22 mouse cellular contexts compared by ENCODE assay signal in the genomic region with DNA sequence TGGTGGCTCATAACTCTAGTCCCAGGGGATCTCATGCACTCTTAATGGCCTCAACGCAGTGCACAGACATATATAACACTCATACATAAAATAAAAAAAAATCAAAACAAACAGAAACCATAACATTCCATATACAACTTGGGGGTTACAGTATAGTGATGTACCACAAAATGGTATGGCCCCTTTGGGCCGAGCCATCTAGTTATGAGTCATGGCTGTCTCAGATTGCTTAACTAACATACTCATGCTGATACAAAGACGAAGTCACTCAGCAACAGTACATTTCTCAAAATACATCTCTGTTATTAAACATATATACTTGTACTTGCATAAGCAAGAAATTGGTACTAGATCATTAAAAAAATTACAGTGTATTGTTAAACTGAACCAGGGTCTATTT. TPM values are rescaled to one million over a fixed set of nuclear protein-coding genes. Genes with fewer than 3 reads are reported as not detected.
DNase-seq lines count a peak whose midpoint lies in the region; ATAC-seq and TF ChIP-seq lines count a peak whose summit lies in the region.
"Had no signal": no experiment of that assay in that cellular context is flagged by ENCODE, and none has a peak within 500 bp of the region (broad histone marks: within the 10 kb centered on the region; RNA-seq: fewer than 3 reads in every experiment).

No protein-coding gene starts in this region.

- peak; percentile 68 for DNase-seq in 3T3-L1 (ENCODE audit: low read depth, low spot score)
- DNase-seq: adrenal gland, adult 8-10 months; adrenal gland, postnatal 14 days; adrenal gland, postnatal 36 days; B cell, adult 2 months; cerebellum, adult 11-12 months; cerebellum, adult 8-10 months; cerebellum, adult 9-11 months; cerebellum, postnatal 14 days; cerebellum, postnatal 36 days; embryo, embryonic 11 days; forebrain, postnatal 0 days had no signal

- H3K4me1 ChIP-seq in embryonic fibroblast, embryonic 13.5 days (ENCODE audit: control insufficient read depth, insufficient read depth, low read length): no peaks in the 10 kb centered on the region
- no peaks in the 10 kb centered on the region for H3K4me1 ChIP-seq in midbrain, embryonic 15.5 days
- H3K4me1 ChIP-seq: forebrain, embryonic 13.5 days; forebrain, embryonic 15.5 days had no signal

- 0 out of 2 replicates have a peak overlapping the region, but pooled peaks have one; percentile 5 for H3K27ac ChIP-seq in embryonic fibroblast, embryonic 13.5 days (ENCODE audit: insufficient read depth, low read length)
- H3K27ac ChIP-seq in midbrain, embryonic 15.5 days: no peak overlapping the region
- H3K27ac ChIP-seq: embryonic facial prominence, embryonic 13.5 days; embryonic facial prominence, embryonic 15.5 days; forebrain, embryonic 13.5 days; forebrain, embryonic 15.5 days had no signal

- WGBS in midbrain, embryonic 15.5 days: 89% methylated on average over 3 of the region's 3 CpGs

- TF ChIP-seq POLR2A in embryonic fibroblast, embryonic 13.5 days (IDR thresholded peaks at IDR 0.05; ENCODE audit: low read depth, low read length): no peak

- no peaks in the 10 kb centered on the region for H3K79me3 ChIP-seq in C2C12 (ENCODE audit: low read depth)

- H3K9ac ChIP-seq in midbrain, embryonic 15.5 days: no peak overlapping the region
- H3K9ac ChIP-seq: embryonic facial prominence, embryonic 13.5 days; embryonic facial prominence, embryonic 15.5 days; forebrain, embryonic 13.5 days; forebrain, embryonic 15.5 days; forebrain, postnatal 0 days had no signal

- H3ac ChIP-seq in C2C12 (ENCODE audit: control insufficient read depth, insufficient read length, low read depth): no peak overlapping the region

- no peaks in the 10 kb centered on the region for H3K9me3 ChIP-seq in midbrain, embryonic 15.5 days
- H3K9me3 ChIP-seq: embryonic facial prominence, embryonic 15.5 days; forebrain, embryonic 15.5 days had no signal

- no peak for TF ChIP-seq CTCF in C2C12 (IDR thresholded peaks at IDR 0.05; ENCODE audit: control insufficient read depth, insufficient read depth, insufficient read length)
- no peak for TF ChIP-seq CTCF in embryonic fibroblast, embryonic 13.5 days (IDR thresholded peaks at IDR 0.05; ENCODE audit: borderline replicate concordance, insufficient read depth, low read length)

- ATAC-seq in midbrain, embryonic 15.5 days (replicated peaks): no peak
- ATAC-seq in frontal cortex, adult (ENCODE audit: low TSS enrichment): no peak
- ATAC-seq: activated CD4-positive, CD25-positive, alpha-beta regulatory T cell, adult 4 months; forebrain, embryonic 13.5 days; forebrain, embryonic 15.5 days; forebrain, postnatal 0 days; Patski had no signal

- H3K36me3 ChIP-seq in C2C12 (ENCODE audit: control insufficient read depth, insufficient read depth): no peaks in the 10 kb centered on the region
- H3K36me3 ChIP-seq in midbrain, embryonic 15.5 days (replicated peaks): no peaks in the 10 kb centered on the region
- H3K36me3 ChIP-seq: embryonic facial prominence, embryonic 13.5 days; embryonic facial prominence, embryonic 15.5 days; forebrain, embryonic 15.5 days had no signal

- no peaks in the 10 kb centered on the region for H3K27me3 ChIP-seq in C2C12 (ENCODE audit: control insufficient read depth, insufficient read depth, insufficient read length)
- H3K27me3 ChIP-seq in midbrain, embryonic 15.5 days (replicated peaks): peaks cover 14% of the 10 kb centered on the region
- H3K27me3 ChIP-seq: Patski had no signal

- no peak overlapping the region for H3K4me3 ChIP-seq in C2C12 (ENCODE audit: insufficient read depth, poor library complexity, severe bottlenecking)
- H3K4me3 ChIP-seq in embryonic fibroblast, embryonic 13.5 days (ENCODE audit: insufficient read depth, low read length): no peak overlapping the region
- H3K4me3 ChIP-seq in midbrain, embryonic 15.5 days: no peak overlapping the region
- H3K4me3 ChIP-seq: embryonic facial prominence, embryonic 13.5 days; embryonic facial prominence, embryonic 15.5 days; forebrain, embryonic 13.5 days; forebrain, embryonic 15.5 days had no signal

- H3K4me2 ChIP-seq in midbrain, embryonic 15.5 days: no peak overlapping the region
- H3K4me2 ChIP-seq: embryonic facial prominence, embryonic 13.5 days; embryonic facial prominence, embryonic 15.5 days; forebrain, embryonic 13.5 days; forebrain, embryonic 15.5 days had no signal

- H3K79me2 ChIP-seq in C2C12 (ENCODE audit: control insufficient read depth, insufficient read depth): no peaks in the 10 kb centered on the region

TF ChIP-seq in C2C12, 6 proteins besides CTCF, POLR2A, EP300 and RAD21:
- no peak for TF ChIP-seq MYOG (IDR thresholded peaks at IDR 0.05; ENCODE audit: control insufficient read depth, extremely low read depth, insufficient read length)
- TF ChIP-seq CEBPB (IDR thresholded peaks at IDR 0.05; ENCODE audit: low read depth): peak; percentile 73
- no peak for TF ChIP-seq MYOD1 (IDR thresholded peaks at IDR 0.05; ENCODE audit: control insufficient read depth, insufficient read length, low read depth)
- TF ChIP-seq FOSL1 (IDR thresholded peaks at IDR 0.05; ENCODE audit: insufficient read depth, low read length, poor library complexity, severe bottlenecking): no peak
- TF ChIP-seq USF1 (IDR thresholded peaks at IDR 0.05; ENCODE audit: low read depth): no peak
- peak; percentile 41 for TF ChIP-seq MAX (IDR thresholded peaks at IDR 0.05)

RNA-seq across cellular contexts. Expression of a gene that starts 23.7 kb away (rescaled TPM):
- polyA plus RNA-seq in C2C12 (2012; fragmentation: generic; extraction: Trizol): 0.14 TPM
- polyA plus RNA-seq in embryonic fibroblast, embryonic 13.5 days (2011; ENCODE audit: insufficient read length, low read depth, missing spikeins): 5.9 and 6.3 TPM in 2 replicates
- 0.89 and 1.0 TPM in 2 replicates for polyA plus RNA-seq in midbrain, embryonic 15.5 days (2015; fragmentation: Nextera tagmentation; extraction: Ambion mirVana)
- polyA plus RNA-seq: activated CD4-positive, CD25-positive, alpha-beta regulatory T cell, adult 4 months had no signal
